Mouse (Mus musculus) hindbrain, embryonic 12.5 days (tissue): ENCODE data around the gene Ing5. TPM values are rescaled to one million over a fixed set of nuclear protein-coding genes. Genes with fewer than 3 reads are reported as not detected.
A peak's percentile ranks its signal among the peaks of the same experiment; 100 is the strongest.
"Not testable (repeated sequence)": the region's sequence is repeated elsewhere in the genome, so short reads cannot be mapped to it uniquely, and the experiment has no call there.

Experiments used
- ATAC-seq: fragments of 200-750 bp; cut with Nextera tagmentation; 2 replicates; pipeline ENCODE4 v1.8.0; 2017; ENCODE audit warnings: moderate TSS enrichment; ENCODE audit not compliant: low FRiP score
- H3K27ac ChIP-seq: fragments of 300-500 bp; sonication (generic); 2 replicates; pipeline ENCODE4 v1.5.1; 2016; ENCODE audit warnings: mild to moderate bottlenecking
- H3K27me3 ChIP-seq: fragments of 300-500 bp; sonication (generic); 2 replicates; pipeline ENCODE4 v1.6.1; 2016; ENCODE audit warnings: mild to moderate bottlenecking
- H3K36me3 ChIP-seq: fragments of 300-500 bp; sonication (generic); 2 replicates; pipeline ENCODE4 v1.6.1; 2016; ENCODE audit warnings: mild to moderate bottlenecking
- H3K4me1 ChIP-seq: fragments of 300-500 bp; sonication (generic); 2 replicates; pipeline ENCODE4 v1.6.1; 2016
- H3K4me2 ChIP-seq: fragments of 300-500 bp; sonication (generic); replicated peaks from 2 replicates; pipeline ENCODE4 v1.6.1; 2016; ENCODE audit warnings: mild to moderate bottlenecking
- H3K4me3 ChIP-seq: fragments of 300-500 bp; sonication (generic); 2 replicates; pipeline ENCODE4 v1.5.1; 2016; ENCODE audit warnings: mild to moderate bottlenecking
- H3K9ac ChIP-seq: fragments of 300-500 bp; sonication (generic); 2 replicates; pipeline ENCODE4 v1.6.1; 2016; ENCODE audit warnings: mild to moderate bottlenecking, moderate library complexity
- H3K9me3 ChIP-seq: fragments of 300-500 bp; sonication (generic); replicated peaks from 2 replicates; pipeline ENCODE4 v1.6.1; 2016; ENCODE audit warnings: mild to moderate bottlenecking
- WGBS: fragments of 180-500 bp; shearing (Covaris S2); methylation state at CpG from one replicate; pipeline ENCODE4 v1.1.7; 2016; 5-methylcytosine and 5-hydroxymethylcytosine counted together
- polyA plus RNA-seq: library from polyadenylated mRNA; unstranded; fragments of >200 nt; fragmentation: Nextera tagmentation; extraction: Ambion mirVana; gene quantifications from 2 replicates; pipeline ENCODE4 v1.2.1, GENCODE M21; 2016

Ing5 gene
- polyA plus RNA-seq, 1 experiment from 2014 or later, result 15.0 TPM

GRCm38 (mm10) chr1:93823796-93824495 is 20.2 kb downstream of the Ing5 start:
- H3K4me2 ChIP-seq, result peak overlapping the region; percentile 81
- ATAC-seq, result no peak
- no peak overlapping the region for H3K4me3 ChIP-seq
- H3K36me3 ChIP-seq, result peaks cover 20% of the 10 kb centered on the region
- no peaks in the 10 kb centered on the region for H3K9me3 ChIP-seq
- 83% methylated on average over 3 of the region's 3 CpGs for WGBS
- H3K27me3 ChIP-seq, result no peaks in the 10 kb centered on the region
- peaks cover 14% of the 10 kb centered on the region for H3K4me1 ChIP-seq
- no peak overlapping the region for H3K27ac ChIP-seq
- H3K9ac ChIP-seq, result no peak overlapping the region

- peak; percentile 22; the same call in 1 of the 2 replicates for ATAC-seq
- H3K4me2 ChIP-seq, result peak within 1 kb of the TSS; percentile 81
- WGBS, result 3% methylated on average over 10 of the region's 10 CpGs
Observed at GRCm38 (mm10) chr1:93824609-93825008, 20.8 kb downstream of the Ing5 start, which contains the start of gene D2hgdh. TSS of gene D2hgdh (plus strand) at chr1:93824909.

GRCm38 (mm10) chr1:93825105-93825674 is 21.4 kb downstream of the Ing5 start:
- ATAC-seq, result peak; percentile 97

More at GRCm38 (mm10) chr1:93824609-93825008, 20.8 kb downstream of the Ing5 start, which contains the start of gene D2hgdh:
- peak within 1 kb of the TSS; percentile 45 for H3K4me3 ChIP-seq
- no peaks in the 10 kb centered on the region for H3K27me3 ChIP-seq
- no peaks in the 10 kb centered on the region for H3K9me3 ChIP-seq
- H3K9ac ChIP-seq, result peak within 1 kb of the TSS; percentile 55
- peak within 1 kb of the TSS; percentile 89 for H3K27ac ChIP-seq
- H3K4me1 ChIP-seq, result peaks cover 14% of the 10 kb centered on the region
- H3K36me3 ChIP-seq, result peaks cover 13% of the 10 kb centered on the region

GRCm38 (mm10) chr1:93825771-93826539 is 22.2 kb downstream of the Ing5 start:
- Histone ChIP-seq H3K9ac (peak overlapping the region; percentile 55), H3K27me3 (no peaks in the 10 kb centered on the region), H3K4me2 (peak overlapping the region; percentile 81), H3K36me3 (peaks cover 12% of the 10 kb centered on the region; the same call in 1 of the 2 replicates), H3K4me3 (peak overlapping the region; percentile 45), H3K4me1 (peaks cover 14% of the 10 kb centered on the region), H3K9me3 (no peaks in the 10 kb centered on the region), H3K27ac (peak overlapping the region; percentile 89)
- 34% methylated on average over 27 of the region's 27 CpGs for WGBS
- peak; percentile 44; the same call in 1 of the 2 replicates for ATAC-seq

More at GRCm38 (mm10) chr1:93825105-93825674, 21.4 kb downstream of the Ing5 start:
- Histone ChIP-seq H3K4me2 (peak overlapping the region; percentile 81), H3K27ac (peak overlapping the region; percentile 89), H3K4me1 (peaks cover 14% of the 10 kb centered on the region), H3K36me3 (peaks cover 14% of the 10 kb centered on the region; the same call in 1 of the 2 replicates), H3K4me3 (peak overlapping the region; percentile 45), H3K27me3 (no peaks in the 10 kb centered on the region), H3K9ac (peak overlapping the region; percentile 55), H3K9me3 (no peaks in the 10 kb centered on the region)
- under 1% methylated on average over 30 of the region's 30 CpGs for WGBS

GRCm38 (mm10) chr1:93826540-93826835 is 22.7 kb downstream of the Ing5 start:
- Histone ChIP-seq H3K9ac (no peak overlapping the region), H3K4me3 (no peak overlapping the region), H3K9me3 (no peaks in the 10 kb centered on the region), H3K27ac (no peak overlapping the region), H3K36me3 (peaks cover 6% of the 10 kb centered on the region; the same call in 1 of the 2 replicates), H3K4me1 (peaks cover 14% of the 10 kb centered on the region), H3K4me2 (peak overlapping the region; percentile 81), H3K27me3 (no peaks in the 10 kb centered on the region)
- WGBS, result 96% methylated on average over 9 of the region's 9 CpGs
- ATAC-seq, result no peak

- not testable (repeated sequence) for H3K9me3 ChIP-seq, ATAC-seq, H3K9ac ChIP-seq, H3K4me2 ChIP-seq, H3K4me1 ChIP-seq, H3K27me3 ChIP-seq, H3K27ac ChIP-seq, H3K4me3 ChIP-seq
- peaks cover 18% of the 10 kb centered on the region for H3K36me3 ChIP-seq
- WGBS, result 59% methylated on average over 3 of the region's 4 CpGs
Observed at GRCm38 (mm10) chr1:93832754-93833360, 29.1 kb downstream of the Ing5 start.

GRCm38 (mm10) chr1:93834671-93835150 is 30.9 kb downstream of the Ing5 start:
- ATAC-seq, result no peak
- peaks cover 20% of the 10 kb centered on the region for H3K36me3 ChIP-seq
- no peak overlapping the region for H3K4me2 ChIP-seq
- WGBS, result 86% methylated on average over 7 of the region's 7 CpGs
- no peak overlapping the region for H3K27ac ChIP-seq
- H3K4me1 ChIP-seq, result no peaks in the 10 kb centered on the region
- no peaks in the 10 kb centered on the region for H3K9me3 ChIP-seq
- H3K27me3 ChIP-seq, result no peaks in the 10 kb centered on the region
- H3K9ac ChIP-seq, result no peak overlapping the region
- no peak overlapping the region for H3K4me3 ChIP-seq

GRCm38 (mm10) chr1:93835211-93835610 is 31.4 kb downstream of the Ing5 start:
- Histone ChIP-seq H3K4me1 (no peaks in the 10 kb centered on the region), H3K36me3 (peaks cover 16% of the 10 kb centered on the region), H3K9me3 (no peaks in the 10 kb centered on the region), H3K27ac (no peak overlapping the region), H3K4me2 (no peak overlapping the region), H3K27me3 (no peaks in the 10 kb centered on the region), H3K9ac (no peak overlapping the region), H3K4me3 (no peak overlapping the region)
- no peak; the same call in 1 of the 2 replicates for ATAC-seq
- 90% methylated on average over 4 of the region's 4 CpGs for WGBS

GRCm38 (mm10) chr1:93835876-93836531 is 32.2 kb downstream of the Ing5 start:
- H3K27ac ChIP-seq, result no peak overlapping the region
- H3K9ac ChIP-seq, result no peak overlapping the region
- H3K4me1 ChIP-seq, result no peaks in the 10 kb centered on the region
- H3K36me3 ChIP-seq, result peaks cover 16% of the 10 kb centered on the region
- no peak overlapping the region for H3K4me2 ChIP-seq
- ATAC-seq, result no peak
- no peak overlapping the region for H3K4me3 ChIP-seq
- H3K27me3 ChIP-seq, result no peaks in the 10 kb centered on the region
- 92% methylated on average over 6 of the region's 6 CpGs for WGBS
- H3K9me3 ChIP-seq, result no peaks in the 10 kb centered on the region

- H3K27me3 ChIP-seq, result no peaks in the 10 kb centered on the region
- no peaks in the 10 kb centered on the region for H3K4me1 ChIP-seq
- no peak overlapping the region for H3K4me3 ChIP-seq
- H3K9ac ChIP-seq, result no peak overlapping the region
- H3K4me2 ChIP-seq, result no peak overlapping the region
- peaks cover 16% of the 10 kb centered on the region for H3K36me3 ChIP-seq
- 98% methylated on average over 2 of the region's 2 CpGs for WGBS
- no peaks in the 10 kb centered on the region for H3K9me3 ChIP-seq
- no peak for ATAC-seq
- no peak overlapping the region for H3K27ac ChIP-seq
Observed at GRCm38 (mm10) chr1:93836532-93836913, 32.8 kb downstream of the Ing5 start.

- ATAC-seq, result no peak
Observed at GRCm38 (mm10) chr1:93837335-93837734, 33.6 kb downstream of the Ing5 start.

More at GRCm38 (mm10) chr1:93837335-93837734, 33.6 kb downstream of the Ing5 start:
- no peaks in the 10 kb centered on the region for H3K9me3 ChIP-seq
- 95% methylated on average over 8 of the region's 8 CpGs for WGBS
- no peaks in the 10 kb centered on the region for H3K4me1 ChIP-seq
- no peak overlapping the region for H3K9ac ChIP-seq
- peaks cover 16% of the 10 kb centered on the region for H3K36me3 ChIP-seq
- H3K4me3 ChIP-seq, result no peak overlapping the region
- H3K27ac ChIP-seq, result no peak overlapping the region
- H3K4me2 ChIP-seq, result no peak overlapping the region
- no peaks in the 10 kb centered on the region for H3K27me3 ChIP-seq
